Mouse (Mus musculus) midbrain, embryonic 14.5 days (tissue): ENCODE measurements around the gene Syn3. TPM values are rescaled to one million over a fixed set of nuclear protein-coding genes. Genes with fewer than 3 reads are reported as not detected.

Experiments
- ATAC-seq: fragments of 200-750 bp; cut with Nextera tagmentation; 2 replicates; pipeline ENCODE4 v1.8.0; 2017; ENCODE audit warnings: moderate number of reproducible peaks, moderate library complexity; ENCODE audit not compliant: low FRiP score, low TSS enrichment
- DNase-seq: peaks from one replicate; pipeline ENCODE4 v3.0.0-alpha.2; 2015
- H3K27ac ChIP-seq: fragments of 300-500 bp; sonication (generic); replicated peaks from 2 replicates; pipeline ENCODE4 v1.5.1; 2014; ENCODE audit warnings: mild to moderate bottlenecking, low read depth, low read length, moderate library complexity
- H3K27me3 ChIP-seq: fragments of 300-500 bp; sonication (generic); 2 replicates; pipeline ENCODE4 v1.6.1; 2014; ENCODE audit warnings: low read length, control low read depth, mixed read lengths; ENCODE audit not compliant: control insufficient read depth, insufficient read depth
- H3K36me3 ChIP-seq: fragments of 300-500 bp; sonication (generic); 2 replicates; pipeline ENCODE4 v1.6.1; 2014; ENCODE audit warnings: low read length, control low read depth; ENCODE audit not compliant: control insufficient read depth, insufficient read depth
- H3K4me1 ChIP-seq: fragments of 300-500 bp; sonication (generic); 2 replicates; pipeline ENCODE4 v1.6.1; 2014; ENCODE audit warnings: mild to moderate bottlenecking, antibody characterized with exemption, low read length, control low read depth; ENCODE audit not compliant: control insufficient read depth, insufficient read depth
- H3K4me2 ChIP-seq: fragments of 300-500 bp; sonication (generic); 2 replicates; pipeline ENCODE4 v1.6.1; 2014; ENCODE audit warnings: mild to moderate bottlenecking, low read length, moderate library complexity
- H3K4me3 ChIP-seq: fragments of 300-500 bp; sonication (generic); replicated peaks from 2 replicates; pipeline ENCODE4 v1.5.1; 2014; ENCODE audit warnings: low read depth, low read length
- H3K9ac ChIP-seq: fragments of 300-500 bp; sonication (generic); replicated peaks from 2 replicates; pipeline ENCODE4 v1.6.1; 2014; ENCODE audit warnings: mild to moderate bottlenecking, low read length, moderate library complexity
- H3K9me3 ChIP-seq: fragments of 300-500 bp; sonication (generic); 2 replicates; pipeline ENCODE4 v1.6.1; 2016; ENCODE audit warnings: low read length, control low read depth, mixed read lengths; ENCODE audit not compliant: control insufficient read depth
- WGBS: fragments of 180-500 bp; shearing (Covaris S2); extraction: QIAGEN DNeasy Blood & Tissue Kit; methylation state at CpG from one replicate; pipeline ENCODE4 v1.1.7; 2014; 5-methylcytosine and 5-hydroxymethylcytosine counted together
- polyA plus RNA-seq: library from polyadenylated mRNA; unstranded; fragments of >200 nt; fragmentation: Nextera tagmentation; extraction: Ambion mirVana; gene quantifications from 2 replicates; pipeline ENCODE4 v1.2.1, GENCODE M21; 2014

The Syn3 gene
- polyA plus RNA-seq, 1 experiment from 2014 or later = 25.6 TPM

- no peaks in the 10 kb centered on the region for H3K9me3 ChIP-seq
- H3K27me3 ChIP-seq = no peaks in the 10 kb centered on the region
- WGBS = 2% methylated on average over 4 of the region's 4 CpGs
- H3K4me3 ChIP-seq = no peak overlapping the region
- H3K36me3 ChIP-seq = no peaks in the 10 kb centered on the region
- ATAC-seq (peak; percentile 15; the same call in 1 of the 2 replicates), DNase-seq (peak; percentile 63)
- no peak overlapping the region for H3K4me2 ChIP-seq
- H3K27ac ChIP-seq = peak overlapping the region; percentile 9; the same call in 1 of the 2 replicates
- H3K4me1 ChIP-seq = peaks cover 7% of the 10 kb centered on the region
- H3K9ac ChIP-seq = no peak overlapping the region
Measured at GRCm38 (mm10) chr10:86457195-86457594, 41.5 kb downstream of the Syn3 start.

DNA sequence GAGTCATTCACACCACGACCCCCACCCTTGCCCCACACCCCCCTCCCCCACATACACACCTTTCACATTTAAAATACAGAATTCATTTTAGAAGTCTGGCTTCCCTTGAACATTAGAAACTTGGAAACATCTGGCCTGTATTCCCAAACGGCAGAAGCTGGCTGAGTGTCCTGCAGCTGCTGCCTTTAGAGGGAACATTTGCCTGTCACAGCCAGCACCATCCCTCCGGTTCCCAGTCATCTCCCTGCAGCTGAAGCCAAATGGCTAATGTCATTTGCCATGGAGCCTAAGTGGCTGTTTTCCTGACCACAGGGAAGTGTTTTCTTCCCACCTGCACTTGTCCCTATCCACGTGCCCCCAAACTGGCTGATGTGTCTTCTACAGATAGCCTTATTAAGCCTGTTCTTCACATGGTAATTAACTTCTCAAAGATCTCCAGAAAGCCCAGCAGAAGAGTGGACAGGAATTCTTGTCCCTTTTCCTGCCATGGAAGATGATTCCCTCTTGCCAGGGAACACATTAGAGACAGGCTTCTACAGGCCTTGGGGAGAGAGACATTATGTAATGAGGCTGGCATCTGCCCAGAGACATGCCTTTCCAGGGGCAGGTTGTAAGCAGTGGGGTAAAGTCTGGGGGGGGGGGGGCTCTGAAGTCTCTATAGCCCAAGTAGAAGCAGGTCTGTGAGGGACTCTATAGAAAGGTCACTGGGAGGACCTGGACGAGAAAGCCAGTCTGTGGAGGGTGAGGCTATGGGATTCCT is 43.2 kb downstream of the Syn3 start:
- no peak overlapping the region for H3K27ac ChIP-seq
- DNase-seq (no peak), ATAC-seq (no peak)
- H3K4me2 ChIP-seq = no peak overlapping the region
- no peaks in the 10 kb centered on the region for H3K27me3 ChIP-seq
- no peaks in the 10 kb centered on the region for H3K36me3 ChIP-seq
- no peaks in the 10 kb centered on the region for H3K9me3 ChIP-seq
- H3K4me3 ChIP-seq = no peak overlapping the region
- H3K4me1 ChIP-seq = peaks cover 7% of the 10 kb centered on the region
- 64% methylated on average over 5 of the region's 5 CpGs for WGBS
- no peak overlapping the region for H3K9ac ChIP-seq

GRCm38 (mm10) chr10:86452326-86452995 is 46.2 kb downstream of the Syn3 start:
- DNase-seq = peak; percentile 84
- Histone ChIP-seq H3K27ac (no peak overlapping the region), H3K9me3 (no peaks in the 10 kb centered on the region), H3K27me3 (no peaks in the 10 kb centered on the region), H3K9ac (no peak overlapping the region), H3K4me1 (peaks cover 2% of the 10 kb centered on the region), H3K36me3 (0 out of 2 replicates have a peak, but pooled peaks cover 5% of the 10 kb centered on the region), H3K4me2 (no peak overlapping the region), H3K4me3 (no peak overlapping the region)
- ATAC-seq = peak; percentile 74
- WGBS = 41% methylated on average over 6 of the region's 6 CpGs

DNA sequence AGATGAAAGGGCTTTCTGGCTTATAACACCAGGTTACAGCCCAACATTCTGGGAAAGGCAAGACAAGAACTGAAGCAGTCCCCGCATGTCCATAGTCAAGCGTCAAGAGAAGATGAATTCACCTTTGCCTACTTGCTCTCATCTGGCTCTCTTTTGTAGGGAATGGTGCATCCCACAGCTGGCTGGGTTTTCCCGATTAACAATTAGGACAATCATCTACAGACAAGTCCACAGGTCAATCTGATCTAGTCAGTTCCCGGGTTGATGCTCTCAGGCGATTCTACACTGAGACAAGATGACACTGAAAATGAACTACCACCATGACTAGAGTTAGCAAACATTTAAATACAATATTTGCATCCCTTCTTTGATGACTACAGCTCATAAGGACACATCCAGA is 47.4 kb downstream of the Syn3 start:
- 94% methylated on average over 5 of the region's 5 CpGs for WGBS

GRCm38 (mm10) chr10:86446649-86447048 is 52.0 kb downstream of the Syn3 start:
- Histone ChIP-seq H3K36me3 (0 out of 2 replicates have a peak, but pooled peaks cover 5% of the 10 kb centered on the region), H3K27ac (no peak overlapping the region), H3K4me3 (no peak overlapping the region), H3K4me2 (no peak overlapping the region), H3K9ac (no peak overlapping the region), H3K27me3 (no peaks in the 10 kb centered on the region), H3K9me3 (no peaks in the 10 kb centered on the region), H3K4me1 (no peaks in the 10 kb centered on the region)
- ATAC-seq = no peak
- no peak for DNase-seq

More for the DNA sequence above, 47.4 kb downstream of the Syn3 start:
- H3K4me1 ChIP-seq = no peaks in the 10 kb centered on the region
- no peaks in the 10 kb centered on the region for H3K9me3 ChIP-seq
- no peak overlapping the region for H3K4me2 ChIP-seq
- no peak for ATAC-seq
- 0 out of 2 replicates have a peak, but pooled peaks cover 5% of the 10 kb centered on the region for H3K36me3 ChIP-seq
- H3K27me3 ChIP-seq = no peaks in the 10 kb centered on the region
- no peak overlapping the region for H3K9ac ChIP-seq
- no peak for DNase-seq
- no peak overlapping the region for H3K27ac ChIP-seq
- H3K4me3 ChIP-seq = no peak overlapping the region

DNA sequence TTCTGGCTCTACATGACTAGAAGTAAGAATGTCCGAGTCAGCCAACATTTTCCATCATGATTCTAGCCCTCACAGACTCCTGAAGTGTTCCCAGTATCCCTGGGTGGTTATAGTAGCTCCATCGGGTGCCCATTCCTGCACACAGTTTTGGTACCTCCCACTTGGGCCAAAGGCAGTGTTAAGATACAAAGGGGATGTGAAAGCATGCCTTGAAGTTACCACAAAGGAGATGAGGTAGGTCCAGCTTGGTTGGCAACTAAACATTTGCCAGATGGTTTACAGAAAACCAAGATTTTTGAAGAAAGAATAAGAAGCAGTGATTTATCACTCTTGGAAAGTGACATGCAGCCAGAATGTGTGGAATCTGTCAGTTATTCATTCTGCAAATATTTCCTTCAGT is 53.5 kb downstream of the Syn3 start:
- no peak for DNase-seq
- H3K9ac ChIP-seq = no peak overlapping the region
- no peak for ATAC-seq
- 0 out of 2 replicates have a peak, but pooled peaks cover 5% of the 10 kb centered on the region for H3K36me3 ChIP-seq
- no peaks in the 10 kb centered on the region for H3K27me3 ChIP-seq
- H3K4me2 ChIP-seq = no peak overlapping the region
- H3K27ac ChIP-seq = no peak overlapping the region
- no peaks in the 10 kb centered on the region for H3K4me1 ChIP-seq
- 79% methylated on average over 2 of the region's 2 CpGs for WGBS
- H3K9me3 ChIP-seq = no peaks in the 10 kb centered on the region
- no peak overlapping the region for H3K4me3 ChIP-seq

- no peak overlapping the region for H3K9ac ChIP-seq
Measured at GRCm38 (mm10) chr10:86444665-86445064, 54.0 kb downstream of the Syn3 start.

DNA sequence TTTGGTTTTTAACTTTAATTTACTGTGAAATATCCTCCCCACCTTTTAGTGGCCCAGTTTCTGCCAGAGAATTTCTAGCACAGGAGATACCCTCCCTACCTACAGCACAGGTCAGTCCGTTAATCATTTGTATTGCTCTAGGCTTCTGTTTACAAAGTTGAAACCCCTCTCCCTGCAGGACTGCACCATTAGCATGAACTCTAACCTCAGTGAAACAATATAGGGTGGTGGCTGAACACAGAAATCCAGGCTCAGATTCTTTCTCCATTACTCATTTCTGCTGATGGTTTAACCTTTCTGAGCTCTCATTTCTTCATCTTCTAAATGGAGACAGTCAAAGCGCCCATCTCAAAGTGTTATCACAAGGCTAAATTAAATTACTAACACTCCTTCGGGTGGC is 56.9 kb downstream of the Syn3 start:
- H3K9ac ChIP-seq = no peak overlapping the region
- no peak for ATAC-seq

More at GRCm38 (mm10) chr10:86444665-86445064, 54.0 kb downstream of the Syn3 start:
- WGBS = 59% methylated on average over 3 of the region's 3 CpGs
- no peak overlapping the region for H3K4me2 ChIP-seq
- no peaks in the 10 kb centered on the region for H3K9me3 ChIP-seq
- H3K4me3 ChIP-seq = no peak overlapping the region
- ATAC-seq (no peak), DNase-seq (no peak)
- H3K4me1 ChIP-seq = no peaks in the 10 kb centered on the region
- H3K27me3 ChIP-seq = no peaks in the 10 kb centered on the region
- H3K36me3 ChIP-seq = 0 out of 2 replicates have a peak, but pooled peaks cover 5% of the 10 kb centered on the region
- no peak overlapping the region for H3K27ac ChIP-seq

More for the DNA sequence above, 56.9 kb downstream of the Syn3 start:
- no peak for DNase-seq
- no peak overlapping the region for H3K27ac ChIP-seq
- no peaks in the 10 kb centered on the region for H3K9me3 ChIP-seq
- H3K4me3 ChIP-seq = no peak overlapping the region
- H3K4me1 ChIP-seq = no peaks in the 10 kb centered on the region
- no peaks in the 10 kb centered on the region for H3K36me3 ChIP-seq
- H3K27me3 ChIP-seq = no peaks in the 10 kb centered on the region
- 92% methylated on average over 3 of the region's 3 CpGs for WGBS
- H3K4me2 ChIP-seq = no peak overlapping the region
